Mouse (Mus musculus) bone marrow, adult 2 months (tissue): Measurements from ENCODE around the gene Akt1.

ENCODE experiments used
- CTCF ChIP-seq: fragments of 200-500 bp; IDR thresholded peaks from 2 replicates; pipeline ENCODE4 v1.5.1; 2011; ENCODE audit warnings: low read length, control low read depth; ENCODE audit not compliant: control insufficient read depth, insufficient read depth
- POLR2A ChIP-seq: fragments of 200-500 bp; IDR thresholded peaks from 2 replicates; pipeline ENCODE4 v1.6.1; 2011; ENCODE audit warnings: low read depth, mild to moderate bottlenecking, control low read depth, low read length, borderline replicate concordance; ENCODE audit not compliant: control insufficient read depth

DNA sequence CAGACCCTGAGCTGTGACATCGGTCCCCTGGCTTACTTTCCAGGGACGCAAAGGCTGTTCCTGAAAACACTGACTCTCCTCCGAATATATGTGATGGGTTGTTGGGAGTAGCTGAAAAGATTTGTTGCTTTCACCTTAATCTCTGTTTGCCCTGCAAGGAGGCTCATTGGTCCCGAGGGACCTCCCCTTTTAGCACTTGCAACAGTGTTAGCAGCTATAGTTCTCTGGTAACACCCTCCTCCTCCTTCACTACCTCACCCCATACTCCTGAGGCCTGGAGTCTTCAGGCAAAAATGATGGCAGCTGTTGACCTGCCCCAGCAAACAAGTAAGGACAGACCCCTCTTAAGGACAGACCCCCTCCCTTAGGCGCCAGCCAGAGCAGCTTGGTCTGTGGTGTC is 44.3 kb upstream of the Akt1 start:
- no peak for TF ChIP-seq CTCF
- TF ChIP-seq POLR2A: no peak
